In the genomic region with DNA sequence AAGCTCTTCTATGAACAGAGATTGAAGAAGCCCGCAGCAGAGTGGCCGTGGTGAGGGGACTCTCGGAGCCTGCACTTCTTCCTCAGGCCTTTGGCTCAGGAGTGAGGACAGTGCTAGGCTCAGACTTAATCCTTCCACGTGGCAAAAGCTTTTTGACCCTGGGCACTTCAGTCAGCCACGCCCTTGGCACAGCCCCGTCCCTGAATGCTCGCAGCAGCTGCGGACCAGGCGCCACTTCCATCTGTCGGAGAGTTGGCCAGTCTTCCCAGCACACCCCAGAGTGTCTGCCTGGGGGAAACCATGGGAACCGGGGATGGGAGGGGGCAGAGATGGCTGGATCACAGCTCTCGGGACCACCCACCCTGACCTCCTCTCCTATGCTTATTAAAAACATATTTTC, we compare ENCODE assay signal across 10 mouse cellular contexts. TPM values are rescaled to one million over a fixed set of nuclear protein-coding genes. Genes with fewer than 3 reads are reported as not detected.
DNase-seq lines count a peak whose midpoint lies in the region; ATAC-seq and TF ChIP-seq lines count a peak whose summit lies in the region.
"Had no signal": no experiment of that assay in that cellular context is flagged by ENCODE, and none has a peak within 500 bp of the region (broad histone marks: within the 10 kb centered on the region; RNA-seq: fewer than 3 reads in every experiment).

No protein-coding gene starts in this region.

- no peak for TF ChIP-seq POLR2A in limb, embryonic 14.5 days (IDR thresholded peaks at IDR 0.05; ENCODE audit: borderline replicate concordance, extremely low read depth, insufficient read depth, insufficient read length)

- no peaks in the 10 kb centered on the region for H3K9me3 ChIP-seq in midbrain, embryonic 13.5 days
- H3K9me3 ChIP-seq in midbrain, embryonic 15.5 days, result no peaks in the 10 kb centered on the region
- no peaks in the 10 kb centered on the region for H3K9me3 ChIP-seq in limb, embryonic 14.5 days (ENCODE audit: control insufficient read depth, low read length)
- H3K9me3 ChIP-seq in stomach, embryonic 16.5 days (replicated peaks; ENCODE audit: control insufficient read depth, low read length), result no peaks in the 10 kb centered on the region
- H3K9me3 ChIP-seq in liver, postnatal 0 days (ENCODE audit: low read length), result no peaks in the 10 kb centered on the region

- H3K4me2 ChIP-seq in midbrain, embryonic 13.5 days (replicated peaks), result no peak overlapping the region
- H3K4me2 ChIP-seq in midbrain, embryonic 15.5 days, result no peak overlapping the region
- H3K4me2 ChIP-seq in limb, embryonic 14.5 days (replicated peaks; ENCODE audit: low read depth, low read length, severe bottlenecking), result peak overlapping the region; percentile 15; the same call in 1 of the 2 replicates
- no peak overlapping the region for H3K4me2 ChIP-seq in stomach, embryonic 16.5 days (ENCODE audit: low read depth, low read length)
- no peak overlapping the region for H3K4me2 ChIP-seq in liver, postnatal 0 days (ENCODE audit: low read depth, low read length)

- H3K27ac ChIP-seq in midbrain, embryonic 13.5 days, result no peak overlapping the region
- H3K27ac ChIP-seq in midbrain, embryonic 15.5 days, result no peak overlapping the region
- H3K27ac ChIP-seq in limb, embryonic 14.5 days (replicated peaks; ENCODE audit: low read depth, low read length), result no peak overlapping the region
- no peak overlapping the region for H3K27ac ChIP-seq in stomach, embryonic 16.5 days (ENCODE audit: low read length)
- no peak overlapping the region for H3K27ac ChIP-seq in liver, postnatal 0 days (ENCODE audit: low read depth)

- H3K27me3 ChIP-seq in midbrain, embryonic 13.5 days, result peaks cover 8% of the 10 kb centered on the region
- H3K27me3 ChIP-seq in midbrain, embryonic 15.5 days (replicated peaks), result no peaks in the 10 kb centered on the region
- H3K27me3 ChIP-seq in limb, embryonic 14.5 days (ENCODE audit: control insufficient read depth, insufficient read depth, low read length), result no peaks in the 10 kb centered on the region
- H3K27me3 ChIP-seq in stomach, embryonic 16.5 days (ENCODE audit: control insufficient read depth, insufficient read depth, low read length), result no peaks in the 10 kb centered on the region
- H3K27me3 ChIP-seq in liver, postnatal 0 days (ENCODE audit: insufficient read depth, low read length), result 0 out of 2 replicates have a peak, but pooled peaks cover 4% of the 10 kb centered on the region

- H3K4me3 ChIP-seq in midbrain, embryonic 13.5 days (replicated peaks), result no peak overlapping the region
- no peak overlapping the region for H3K4me3 ChIP-seq in midbrain, embryonic 15.5 days
- H3K4me3 ChIP-seq in limb, embryonic 14.5 days (replicated peaks; ENCODE audit: low read length), result no peak overlapping the region
- no peak overlapping the region for H3K4me3 ChIP-seq in stomach, embryonic 16.5 days (replicated peaks; ENCODE audit: low read length)
- no peak overlapping the region for H3K4me3 ChIP-seq in liver, postnatal 0 days (ENCODE audit: low read depth, low read length)
- H3K4me3 ChIP-seq: megakaryocyte, embryonic 14.5 days had no signal

- WGBS in midbrain, embryonic 13.5 days, result 38% methylated on average over 12 of the region's 12 CpGs
- WGBS in midbrain, embryonic 15.5 days, result 35% methylated on average over 12 of the region's 12 CpGs
- 28% methylated on average over 12 of the region's 12 CpGs for WGBS in limb, embryonic 14.5 days
- WGBS in stomach, embryonic 16.5 days, result 32% methylated on average over 12 of the region's 12 CpGs
- WGBS in liver, postnatal 0 days (ENCODE audit: insufficient replicate concordance), result 60% methylated on average over 12 of the region's 12 CpGs

- DNase-seq in cerebellum, postnatal 10 days, result peak; percentile 82 to 91
- DNase-seq in cerebellum, postnatal 25 days, result no peak
- DNase-seq in limb, embryonic 14.5 days (ENCODE audit: low spot score), result peak; percentile 53
- no peak for DNase-seq in testis, postnatal 10 days (ENCODE audit: low spot score)
- DNase-seq in liver, postnatal 0 days, result no peak

- no peak for TF ChIP-seq CTCF in liver, postnatal 0 days (IDR thresholded peaks at IDR 0.05; ENCODE audit: low read depth)

- no peak for TF ChIP-seq EP300 in liver, postnatal 0 days (IDR thresholded peaks at IDR 0.05; ENCODE audit: low read depth)

- peak; percentile 45 for ATAC-seq in midbrain, embryonic 13.5 days
- ATAC-seq in midbrain, embryonic 15.5 days (replicated peaks), result no peak
- ATAC-seq in limb, embryonic 14.5 days (ENCODE audit: low FRiP score, low read depth), result peak; percentile 74
- peak; percentile 41; the same call in 1 of the 2 replicates for ATAC-seq in stomach, embryonic 16.5 days (ENCODE audit: insufficient read depth, low FRiP score)
- ATAC-seq in liver, postnatal 0 days, result no peak

- no peak overlapping the region for H3K9ac ChIP-seq in midbrain, embryonic 13.5 days (replicated peaks)
- no peak overlapping the region for H3K9ac ChIP-seq in midbrain, embryonic 15.5 days
- no peak overlapping the region for H3K9ac ChIP-seq in limb, embryonic 14.5 days (ENCODE audit: low read depth, low read length, severe bottlenecking)
- H3K9ac ChIP-seq in stomach, embryonic 16.5 days (ENCODE audit: low read length), result peak overlapping the region; percentile 26; the same call in 1 of the 2 replicates
- no peak overlapping the region for H3K9ac ChIP-seq in liver, postnatal 0 days (replicated peaks)

- peaks cover 22% of the 10 kb centered on the region for H3K4me1 ChIP-seq in midbrain, embryonic 13.5 days (replicated peaks)
- peaks cover 16% of the 10 kb centered on the region; the same call in 1 of the 2 replicates for H3K4me1 ChIP-seq in midbrain, embryonic 15.5 days
- peaks cover 45% of the 10 kb centered on the region for H3K4me1 ChIP-seq in limb, embryonic 14.5 days (ENCODE audit: control insufficient read depth, insufficient read depth, low read length)
- H3K4me1 ChIP-seq in stomach, embryonic 16.5 days (ENCODE audit: control insufficient read depth, insufficient read depth, low read length), result peaks cover 24% of the 10 kb centered on the region
- H3K4me1 ChIP-seq in liver, postnatal 0 days (ENCODE audit: insufficient read depth), result no peaks in the 10 kb centered on the region; the same call in 1 of the 2 replicates

- no peaks in the 10 kb centered on the region for H3K36me3 ChIP-seq in midbrain, embryonic 13.5 days
- no peaks in the 10 kb centered on the region for H3K36me3 ChIP-seq in midbrain, embryonic 15.5 days (replicated peaks)
- no peaks in the 10 kb centered on the region for H3K36me3 ChIP-seq in limb, embryonic 14.5 days (ENCODE audit: control insufficient read depth, insufficient read depth, low read length)
- no peaks in the 10 kb centered on the region for H3K36me3 ChIP-seq in stomach, embryonic 16.5 days (ENCODE audit: control insufficient read depth, insufficient read depth, low read length)
- H3K36me3 ChIP-seq in liver, postnatal 0 days (replicated peaks; ENCODE audit: insufficient read depth, low read length), result no peaks in the 10 kb centered on the region

RNA-seq across cellular contexts. Expression of gene Meioc, which starts 26.6 kb away (rescaled TPM):
- polyA plus RNA-seq in midbrain, embryonic 13.5 days (2015; fragmentation: Nextera tagmentation; extraction: Ambion mirVana), result 0.04 and 0.05 TPM in 2 replicates
- 0.13 TPM in 1 of 2 replicates, not detected in the other for polyA plus RNA-seq in midbrain, embryonic 15.5 days (2015; fragmentation: Nextera tagmentation; extraction: Ambion mirVana)
- polyA plus RNA-seq in limb, embryonic 14.5 days (2012; rRNA removed), result 0.68 and 1.2 TPM in 2 replicates
- 0.91 and 1.00 TPM in 2 replicates for polyA plus RNA-seq in limb, embryonic 14.5 days (2014; fragmentation: Nextera tagmentation; extraction: Ambion mirVana)
- polyA plus RNA-seq in stomach, embryonic 16.5 days (2015; fragmentation: Nextera tagmentation; extraction: Ambion mirVana), result 0.40 and 0.79 TPM in 2 replicates
- 0.08 TPM in 1 of 2 replicates, not detected in the other for polyA plus RNA-seq in liver, postnatal 0 days (2015; fragmentation: Nextera tagmentation; extraction: Ambion mirVana)
- polyA plus RNA-seq: gonadal fat pad, adult 2 months had no signal

RNA-seq across cellular contexts. Expression of gene Fzd2, which starts 32.7 kb away (rescaled TPM):
- 10.8 and 13.2 TPM in 2 replicates for polyA plus RNA-seq in midbrain, embryonic 13.5 days (2015; fragmentation: Nextera tagmentation; extraction: Ambion mirVana)
- 7.4 and 9.5 TPM in 2 replicates for polyA plus RNA-seq in midbrain, embryonic 15.5 days (2015; fragmentation: Nextera tagmentation; extraction: Ambion mirVana)
- polyA plus RNA-seq in limb, embryonic 14.5 days (2012; rRNA removed), result 163 and 258 TPM in 2 replicates
- 65.5 and 70.7 TPM in 2 replicates for polyA plus RNA-seq in limb, embryonic 14.5 days (2014; fragmentation: Nextera tagmentation; extraction: Ambion mirVana)
- 12.2 and 15.4 TPM in 2 replicates for polyA plus RNA-seq in stomach, embryonic 16.5 days (2015; fragmentation: Nextera tagmentation; extraction: Ambion mirVana)
- polyA plus RNA-seq in liver, postnatal 0 days (2015; fragmentation: Nextera tagmentation; extraction: Ambion mirVana), result 0.17 and 0.22 TPM in 2 replicates

RNA-seq across cellular contexts. Expression of gene Gm11627, which starts 57.6 kb away (rescaled TPM):
- 4.2 and 5.3 TPM in 2 replicates for polyA plus RNA-seq in midbrain, embryonic 13.5 days (2015; fragmentation: Nextera tagmentation; extraction: Ambion mirVana)
- polyA plus RNA-seq in midbrain, embryonic 15.5 days (2015; fragmentation: Nextera tagmentation; extraction: Ambion mirVana), result 1.9 and 3.4 TPM in 2 replicates
- polyA plus RNA-seq in limb, embryonic 14.5 days (2012; rRNA removed), result 5.5 and 7.2 TPM in 2 replicates
- polyA plus RNA-seq in limb, embryonic 14.5 days (2014; fragmentation: Nextera tagmentation; extraction: Ambion mirVana), result 11.4 and 13.2 TPM in 2 replicates
- polyA plus RNA-seq in stomach, embryonic 16.5 days (2015; fragmentation: Nextera tagmentation; extraction: Ambion mirVana), result 21.0 and 22.0 TPM in 2 replicates
- polyA plus RNA-seq in liver, postnatal 0 days (2015; fragmentation: Nextera tagmentation; extraction: Ambion mirVana), result not detected in 2 replicates

Comparison
In these comparisons a context has a peak if more than half of its experiments do, and no peak if none do; other contexts are left out.
1. DNase-seq: peak in cerebellum, postnatal 10 days (2 of 2) and limb, embryonic 14.5 days (single experiment); none in cerebellum, postnatal 25 days (0 of 2), testis, postnatal 10 days (single experiment) and liver, postnatal 0 days (single experiment).
2. ATAC-seq: peak in midbrain, embryonic 13.5 days (single experiment), limb, embryonic 14.5 days (single experiment) and stomach, embryonic 16.5 days (single experiment); none in midbrain, embryonic 15.5 days (single experiment) and liver, postnatal 0 days (single experiment).